8 mouse cellular contexts compared by ENCODE assay signal in the genomic region with DNA sequence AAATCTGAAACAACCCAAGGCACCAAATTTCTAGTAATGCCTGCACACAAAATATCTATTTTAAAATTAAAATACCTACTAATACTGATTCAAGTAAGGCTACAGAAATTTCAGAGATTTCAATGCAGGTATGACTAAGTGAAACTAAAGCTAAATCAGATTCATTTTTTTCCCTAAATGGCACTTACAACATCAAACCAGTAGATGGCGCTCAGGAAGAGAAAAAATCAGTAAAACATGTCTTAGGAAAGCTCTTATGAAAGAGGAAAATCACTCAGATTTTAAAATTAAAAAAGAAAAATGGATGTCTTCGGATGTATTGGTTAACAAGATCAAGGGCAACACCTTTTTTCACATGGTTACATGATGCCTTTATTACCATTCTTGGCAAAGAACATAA.
DNase-seq lines count a peak whose midpoint lies in the region; ATAC-seq and TF ChIP-seq lines count a peak whose summit lies in the region.

No protein-coding gene starts in this region.

- 2% methylated on average over 2 of the region's 2 CpGs for WGBS in heart, postnatal 0 days
- WGBS in thymus, adult 2 months: 2% methylated on average over 2 of the region's 2 CpGs

- intact Hi-C loops in heart, postnatal 14 days (cut with DNase I): loop anchor here (2.0 to 5.0 kb wide), 2 partner anchors 186 to 227 kb away; no protein-coding TSS in a partner anchor

- no peak for TF ChIP-seq EP300 in heart, postnatal 0 days (IDR thresholded peaks at IDR 0.05; ENCODE audit: low read depth)

- H3K4me3 ChIP-seq in heart, postnatal 0 days (ENCODE audit: low read depth, low read length): no peak overlapping the region
- H3K4me3 ChIP-seq in thymus, adult 2 months (ENCODE audit: control insufficient read depth, insufficient read depth, low read length): no peak overlapping the region

- peak; percentile 75 for DNase-seq in heart, postnatal 0 days (ENCODE audit: low spot score)
- DNase-seq in heart, postnatal 14 days: no peak
- peak; percentile 1 for DNase-seq in thymus, adult 2 months
- DNase-seq in thymus, postnatal 4 days: no peak
- DNase-seq in forelimb bud, embryonic 11.5 days (ENCODE audit: low read depth, low spot score): peak; percentile 36
- peak; percentile 71 for DNase-seq in splenic B cell, adult 2 months (ENCODE audit: low read depth, low spot score)
- DNase-seq in urinary bladder, postnatal 25 days (ENCODE audit: low spot score): no peak
- DNase-seq in testis, postnatal 14 days (ENCODE audit: low spot score): no peak

- TF ChIP-seq CTCF in heart, postnatal 0 days (IDR thresholded peaks at IDR 0.05; ENCODE audit: low read depth): peak; percentile 71
- TF ChIP-seq CTCF in thymus, adult 2 months (IDR thresholded peaks at IDR 0.05; ENCODE audit: borderline replicate concordance, control insufficient read depth, extremely low read depth, insufficient read depth, low read length, poor library complexity): no peak

- H3K9me3 ChIP-seq in heart, postnatal 0 days (replicated peaks; ENCODE audit: control insufficient read depth, low read length): no peaks in the 10 kb centered on the region

- no peak overlapping the region for H3K9ac ChIP-seq in heart, postnatal 0 days (replicated peaks; ENCODE audit: low read depth, low read length)

- no peak for TF ChIP-seq POLR2A in thymus, adult 2 months (IDR thresholded peaks at IDR 0.05; ENCODE audit: control insufficient read depth, extremely low read depth, insufficient read depth, low read length, poor library complexity)

- H3K27ac ChIP-seq in heart, postnatal 0 days (ENCODE audit: low read depth): no peak overlapping the region
- no peak overlapping the region for H3K27ac ChIP-seq in thymus, adult 2 months (ENCODE audit: control insufficient read depth, insufficient read depth, low read length)

- H3K4me2 ChIP-seq in heart, postnatal 0 days (ENCODE audit: low read depth, low read length): no peak overlapping the region

- no peaks in the 10 kb centered on the region for H3K27me3 ChIP-seq in heart, postnatal 0 days (ENCODE audit: control insufficient read depth, insufficient read depth, low read length)
- H3K27me3 ChIP-seq in thymus, adult 2 months (ENCODE audit: control insufficient read depth, insufficient read depth, low read length): no peaks in the 10 kb centered on the region
- no peaks in the 10 kb centered on the region for H3K27me3 ChIP-seq in splenic B cell, adult 2 months (ENCODE audit: control insufficient read depth, insufficient read depth, low read length, poor library complexity, severe bottlenecking)

- peaks cover 1% of the 10 kb centered on the region; the same call in 1 of the 2 replicates for H3K4me1 ChIP-seq in heart, postnatal 0 days (ENCODE audit: control insufficient read depth, insufficient read depth)
- no peaks in the 10 kb centered on the region for H3K4me1 ChIP-seq in thymus, adult 2 months (replicated peaks; ENCODE audit: control insufficient read depth, insufficient read depth, low read length)

- ATAC-seq in heart, postnatal 0 days (ENCODE audit: insufficient read depth, low read depth): no peak

- peaks cover 38% of the 10 kb centered on the region for H3K36me3 ChIP-seq in heart, postnatal 0 days (replicated peaks; ENCODE audit: control insufficient read depth, insufficient read depth, low read length)
- H3K36me3 ChIP-seq in thymus, adult 2 months (ENCODE audit: control insufficient read depth, insufficient read depth, low read length): no peaks in the 10 kb centered on the region
- H3K36me3 ChIP-seq in splenic B cell, adult 2 months (ENCODE audit: control insufficient read depth, insufficient read depth, low read length, poor library complexity, severe bottlenecking): 0 out of 2 replicates have a peak, but pooled peaks cover 2% of the 10 kb centered on the region

Comparison
In these comparisons a context has a peak if more than half of its experiments do, and no peak if none do; other contexts are left out.
1. DNase-seq: peak in heart, postnatal 0 days (single experiment), thymus, adult 2 months (single experiment), forelimb bud, embryonic 11.5 days (single experiment) and splenic B cell, adult 2 months (single experiment); none in heart, postnatal 14 days (0 of 2), thymus, postnatal 4 days (single experiment), urinary bladder, postnatal 25 days (single experiment) and testis, postnatal 14 days (single experiment).